Mouse (Mus musculus) c-Kit-positive CD71-positive TER-119-negative erythroid progenitor cells, embryonic 14.5 days (primary cell): ENCODE measurements around the gene Hspb9.
A peak's percentile ranks its signal among the peaks of the same experiment; 100 is the strongest.

Experiments
- DNase-seq: peaks from one replicate; pipeline ENCODE4 v3.0.0-alpha.2; 2013; ENCODE audit warnings: low read depth

Gene Hspb9

GRCm38 (mm10) chr11:100705095-100705747, 8.4 kb upstream of the Hspb9 start:
- no peak for DNase-seq

- no peak for DNase-seq
Measured at GRCm38 (mm10) chr11:100709201-100709810, 4.3 kb upstream of the Hspb9 start.

- DNase-seq = no peak
Measured at GRCm38 (mm10) chr11:100710528-100710927, 3.1 kb upstream of the Hspb9 start.

- no peak for DNase-seq
Measured at GRCm38 (mm10) chr11:100710977-100711376, 2.7 kb upstream of the Hspb9 start.

- peak; percentile 64 for DNase-seq
Measured at GRCm38 (mm10) chr11:100711783-100712615, 1.7 kb upstream of the Hspb9 start, which contains the start of gene Kat2a. Gene Kat2a (minus strand): TSS chr11:100712465.

GRCm38 (mm10) chr11:100713174-100713573, 476 bp upstream of the Hspb9 start:
- no peak for DNase-seq

GRCm38 (mm10) chr11:100714534-100714915, 875 bp downstream of the Hspb9 start:
- peak; percentile 83 for DNase-seq

GRCm38 (mm10) chr11:100714948-100715347, 1.3 kb downstream of the Hspb9 start:
- DNase-seq = no peak

- no peak for DNase-seq
Measured at GRCm38 (mm10) chr11:100716649-100717048, 3.0 kb downstream of the Hspb9 start.

- DNase-seq = no peak
Measured at GRCm38 (mm10) chr11:100718462-100718861, 4.8 kb downstream of the Hspb9 start.

- DNase-seq = no peak
Measured at GRCm38 (mm10) chr11:100718866-100719265, 5.2 kb downstream of the Hspb9 start.

- no peak for DNase-seq
Measured at GRCm38 (mm10) chr11:100719312-100719711, 5.7 kb downstream of the Hspb9 start.

GRCm38 (mm10) chr11:100719893-100720292, 6.2 kb downstream of the Hspb9 start:
- no peak for DNase-seq

GRCm38 (mm10) chr11:100720345-100720744, 6.7 kb downstream of the Hspb9 start:
- DNase-seq = no peak

GRCm38 (mm10) chr11:100721254-100721653, 7.6 kb downstream of the Hspb9 start:
- no peak for DNase-seq

GRCm38 (mm10) chr11:100721776-100722492, 8.3 kb downstream of the Hspb9 start:
- no peak for DNase-seq

GRCm38 (mm10) chr11:100722493-100723028, 8.9 kb downstream of the Hspb9 start:
- no peak for DNase-seq

GRCm38 (mm10) chr11:100724919-100725512, 11.4 kb downstream of the Hspb9 start:
- no peak for DNase-seq

- no peak for DNase-seq
Measured at GRCm38 (mm10) chr11:100727201-100727600, 13.6 kb downstream of the Hspb9 start.

GRCm38 (mm10) chr11:100728601-100729000, 15.0 kb downstream of the Hspb9 start:
- DNase-seq = no peak

GRCm38 (mm10) chr11:100729976-100730375, 16.3 kb downstream of the Hspb9 start:
- no peak for DNase-seq
